Mouse (Mus musculus) forebrain, embryonic 10.5 days (tissue): ENCODE data around the gene Gabrb1. TPM values are rescaled to one million over a fixed set of nuclear protein-coding genes. Genes with fewer than 3 reads are reported as not detected.

ENCODE experiments used
- DNase-seq: peaks from one replicate; pipeline ENCODE4 v3.0.0-alpha.2; 2017; ENCODE audit warnings: low spot score; ENCODE audit errors: extremely low spot score
- H3K27ac ChIP-seq: fragments of 300-500 bp; sonication (generic); 2 replicates; pipeline ENCODE4 v1.5.1; 2016; ENCODE audit warnings: mild to moderate bottlenecking
- H3K27me3 ChIP-seq: fragments of 300-500 bp; sonication (generic); 2 replicates; pipeline ENCODE4 v1.6.1; 2016; ENCODE audit warnings: mild to moderate bottlenecking; ENCODE audit not compliant: poor library complexity, severe bottlenecking
- H3K36me3 ChIP-seq: fragments of 300-500 bp; sonication (generic); replicated peaks from 2 replicates; pipeline ENCODE4 v1.6.1; 2016; ENCODE audit warnings: mild to moderate bottlenecking, moderate library complexity
- H3K4me1 ChIP-seq: fragments of 300-500 bp; sonication (generic); 2 replicates; pipeline ENCODE4 v1.6.1; 2016
- H3K4me3 ChIP-seq: fragments of 300-500 bp; sonication (generic); 2 replicates; pipeline ENCODE4 v1.5.1; 2016; ENCODE audit warnings: mild to moderate bottlenecking, moderate library complexity
- H3K9me3 ChIP-seq: fragments of 300-500 bp; sonication (generic); 2 replicates; pipeline ENCODE4 v1.6.1; 2016; ENCODE audit warnings: mild to moderate bottlenecking, moderate library complexity
- WGBS: fragments of 180-500 bp; shearing (Covaris S2); methylation state at CpG from one replicate; pipeline ENCODE4 v1.1.7; 2016; 5-methylcytosine and 5-hydroxymethylcytosine counted together
- polyA plus RNA-seq: library from polyadenylated mRNA; unstranded; fragments of >200 nt; fragmentation: Nextera tagmentation; extraction: Ambion mirVana; gene quantifications from 2 replicates; pipeline ENCODE4 v1.2.1, GENCODE M21; 2016

The Gabrb1 gene
- polyA plus RNA-seq, 1 experiment from 2014 or later, result 0.25 TPM

DNA sequence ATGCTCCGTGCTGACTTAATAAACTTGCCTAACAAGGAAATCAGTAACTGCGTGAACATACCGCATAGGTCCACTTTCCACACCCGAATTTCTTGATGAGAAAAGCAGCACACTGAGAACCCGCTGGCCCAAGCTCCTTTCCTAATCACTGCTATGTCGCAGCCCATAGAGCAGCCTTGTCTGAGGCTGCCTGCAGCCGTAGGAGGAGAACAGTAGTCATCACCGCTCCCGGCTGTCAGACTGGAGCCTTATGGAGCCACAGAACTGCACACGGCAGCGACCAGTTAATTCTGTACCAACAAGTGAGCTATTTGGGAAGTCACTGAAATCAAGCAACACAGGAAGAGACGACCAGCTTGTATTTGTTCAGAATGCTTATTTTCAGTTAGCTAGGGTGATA is 500.8 kb downstream of the Gabrb1 start:
- Histone ChIP-seq H3K27me3 (no peaks in the 10 kb centered on the region), H3K4me1 (no peaks in the 10 kb centered on the region), H3K9me3 (no peaks in the 10 kb centered on the region), H3K36me3 (peaks cover 77% of the 10 kb centered on the region), H3K27ac (no peak overlapping the region), H3K4me3 (no peak overlapping the region)
- no peak for DNase-seq
- 95% methylated on average over 12 of the region's 12 CpGs for WGBS

DNA sequence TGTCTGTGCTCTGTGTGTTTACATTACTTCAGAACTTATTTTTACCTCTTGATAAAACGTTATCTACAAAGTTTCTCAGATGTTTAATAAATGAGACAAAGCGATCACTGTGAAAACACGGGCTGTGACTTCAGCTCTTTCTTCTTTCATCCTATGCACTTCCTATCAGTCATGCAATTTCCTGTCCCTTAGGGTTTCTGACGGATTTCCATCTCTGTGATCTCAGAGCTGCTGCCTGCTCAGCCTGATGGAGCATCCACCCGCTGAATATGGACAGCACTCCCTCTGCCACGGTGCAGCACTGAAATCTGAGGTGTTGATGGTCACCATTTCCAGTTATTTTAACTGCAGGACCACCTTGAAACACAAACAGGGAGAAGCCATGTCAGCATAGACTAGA is 501.6 kb downstream of the Gabrb1 start:
- H3K27ac ChIP-seq, result no peak overlapping the region
- peaks cover 82% of the 10 kb centered on the region for H3K36me3 ChIP-seq
- no peaks in the 10 kb centered on the region for H3K27me3 ChIP-seq
- 87% methylated on average over 6 of the region's 6 CpGs for WGBS
- no peak overlapping the region for H3K4me3 ChIP-seq
- no peaks in the 10 kb centered on the region for H3K9me3 ChIP-seq
- no peaks in the 10 kb centered on the region for H3K4me1 ChIP-seq
- DNase-seq, result no peak

DNA sequence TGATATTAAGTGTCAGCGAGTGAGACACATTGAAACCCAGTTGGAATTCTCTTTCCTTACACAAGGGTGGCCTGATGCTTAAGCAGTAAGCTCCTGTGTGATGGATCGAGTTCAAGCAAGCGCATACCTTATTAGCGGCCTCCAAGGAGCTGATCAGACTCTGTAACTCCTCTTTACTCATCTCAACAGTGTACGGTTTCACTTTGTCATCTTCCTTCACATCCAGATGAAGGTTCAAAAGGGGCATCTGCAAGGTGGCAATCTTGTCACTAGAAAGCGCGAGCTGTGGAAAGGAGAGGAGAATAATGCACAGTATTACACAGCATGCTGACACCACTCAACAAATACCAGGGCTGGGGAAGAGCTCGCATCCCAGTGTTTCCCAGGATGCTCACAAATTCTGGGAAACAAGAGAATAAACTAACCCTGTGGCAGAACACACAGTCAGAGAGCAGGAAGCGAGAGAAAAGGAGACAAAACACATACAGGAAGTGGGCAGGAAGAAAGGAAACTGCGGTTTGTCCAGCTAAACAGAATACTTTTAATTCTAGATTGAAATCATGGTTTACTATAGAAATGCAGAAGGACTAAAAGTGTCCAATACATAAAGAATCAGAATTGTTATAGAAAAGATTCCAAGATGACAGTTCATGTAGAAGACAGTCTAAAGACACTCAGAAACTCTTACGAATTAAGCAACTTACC is 503.0 kb downstream of the Gabrb1 start:
- no peak overlapping the region for H3K27ac ChIP-seq
- H3K27me3 ChIP-seq, result no peaks in the 10 kb centered on the region
- no peak overlapping the region for H3K4me3 ChIP-seq
- H3K4me1 ChIP-seq, result no peaks in the 10 kb centered on the region
- whole genome bisulfite sequencing, result 92% methylated on average over 11 of the region's 11 CpGs
- H3K36me3 ChIP-seq, result peaks cover 84% of the 10 kb centered on the region
- no peaks in the 10 kb centered on the region for H3K9me3 ChIP-seq
- no peak for DNase-seq

DNA sequence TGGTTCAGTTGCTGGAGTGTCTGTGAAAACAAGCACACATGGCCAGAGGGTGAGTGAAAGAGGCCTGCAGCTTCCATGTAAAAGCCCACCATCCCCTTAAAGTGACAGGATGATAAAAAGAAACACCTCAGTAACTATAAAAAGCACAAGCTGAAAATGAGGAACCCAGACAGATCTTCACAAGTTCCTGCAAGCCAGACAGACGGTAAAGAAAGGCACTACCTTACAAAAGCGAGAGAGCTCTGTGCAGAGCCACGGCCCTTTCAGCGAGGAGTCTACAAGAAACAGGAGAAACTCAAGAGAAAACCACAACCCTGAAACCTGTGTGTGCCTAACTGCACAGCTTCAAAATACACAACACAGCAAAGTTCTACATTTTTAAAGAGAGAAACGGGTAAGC is 504.9 kb downstream of the Gabrb1 start:
- WGBS, result 93% methylated on average over 5 of the region's 5 CpGs
- H3K27me3 ChIP-seq, result no peaks in the 10 kb centered on the region
- peaks cover 65% of the 10 kb centered on the region for H3K36me3 ChIP-seq
- no peak overlapping the region for H3K27ac ChIP-seq
- DNase-seq, result no peak
- peaks cover 14% of the 10 kb centered on the region for H3K4me1 ChIP-seq
- no peak overlapping the region for H3K4me3 ChIP-seq
- no peaks in the 10 kb centered on the region for H3K9me3 ChIP-seq

DNA sequence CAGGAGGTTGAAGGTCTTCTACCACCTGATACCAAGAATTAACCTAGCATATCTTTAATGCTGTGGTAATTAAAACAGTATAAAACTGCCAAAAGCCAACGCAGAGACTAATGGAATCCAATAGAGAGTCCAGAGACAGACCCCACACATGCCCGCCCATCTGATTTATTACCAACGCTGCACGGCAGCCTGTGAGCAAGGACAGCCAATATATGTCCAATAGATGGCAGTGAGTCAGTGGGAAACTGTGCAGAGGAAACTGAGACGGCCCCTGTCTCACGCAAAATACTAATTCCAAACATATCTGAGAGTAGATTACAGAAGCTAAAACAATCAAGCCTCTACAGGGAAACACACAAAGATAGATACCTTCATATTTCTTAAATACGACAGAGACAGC is 506.5 kb downstream of the Gabrb1 start:
- 92% methylated on average over 7 of the region's 7 CpGs for WGBS
- Histone ChIP-seq H3K36me3 (peaks cover 52% of the 10 kb centered on the region), H3K4me1 (peaks cover 14% of the 10 kb centered on the region), H3K27ac (no peak overlapping the region), H3K9me3 (no peaks in the 10 kb centered on the region), H3K27me3 (no peaks in the 10 kb centered on the region), H3K4me3 (no peak overlapping the region)
- DNase-seq, result no peak

DNA sequence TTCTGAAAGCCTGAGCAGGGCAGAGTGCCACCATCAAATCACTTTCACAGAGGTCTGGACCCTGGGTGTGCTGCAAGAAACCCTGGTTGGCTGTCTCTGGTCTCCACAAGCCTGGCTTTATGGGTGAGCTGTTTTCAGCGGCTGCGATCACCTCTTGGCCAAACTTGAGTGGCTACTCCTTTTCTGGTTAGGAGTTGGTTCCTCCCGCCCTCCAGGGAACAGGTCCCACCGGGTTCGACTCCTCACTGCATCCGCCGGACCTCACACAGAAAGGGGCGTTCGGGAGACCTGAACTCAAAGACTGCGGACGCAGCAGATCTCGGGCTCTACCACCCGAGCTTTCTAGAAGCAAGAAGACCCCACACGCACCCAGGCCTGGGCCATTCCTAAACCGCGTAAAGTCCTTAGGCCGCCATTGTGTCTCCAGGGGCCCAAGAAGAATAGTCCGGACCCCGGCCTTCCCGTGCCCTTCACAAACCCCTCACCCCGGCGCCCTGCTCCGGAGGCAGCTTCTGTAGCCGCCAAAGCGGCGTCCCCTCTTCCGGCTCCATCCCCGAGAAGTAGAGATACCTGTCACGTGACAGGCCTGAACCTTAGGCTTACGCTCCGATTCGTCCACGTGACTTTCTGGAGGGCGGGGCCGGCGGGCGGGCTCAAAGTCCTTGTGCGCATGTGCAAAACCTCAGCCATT is 509.8 kb downstream of the Gabrb1 start, which contains the start of gene Commd8:
Commd8 (minus strand) TSS at position 596 of the 691 bp plus-strand sequence.
- Histone ChIP-seq H3K27ac (peak within 1 kb of the TSS; percentile 93), H3K27me3 (no peaks in the 10 kb centered on the region), H3K4me3 (peak within 1 kb of the TSS; percentile 79), H3K9me3 (no peaks in the 10 kb centered on the region), H3K4me1 (peaks cover 14% of the 10 kb centered on the region), H3K36me3 (peaks cover 20% of the 10 kb centered on the region)
- peak; percentile 95 for DNase-seq
- WGBS, result under 1% methylated on average over 38 of the region's 38 CpGs

DNA sequence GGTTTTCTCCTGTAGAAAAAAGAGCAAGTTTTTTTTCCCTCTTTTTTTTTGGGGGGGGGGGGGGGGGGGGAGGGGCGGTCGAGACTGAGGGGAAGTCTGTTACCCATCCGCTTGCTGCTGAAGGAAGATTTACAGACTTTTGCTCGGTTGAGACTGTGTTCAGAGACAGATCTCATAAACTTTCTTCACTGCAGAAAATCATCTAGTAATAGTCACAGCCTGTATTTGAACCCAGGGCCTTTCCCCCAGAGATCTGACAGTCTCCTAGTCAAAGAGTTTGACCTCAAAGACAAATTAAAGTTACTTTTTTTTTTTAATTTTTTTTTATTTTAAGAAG is 510.3 kb downstream of the Gabrb1 start:
- Histone ChIP-seq H3K4me3 (peak overlapping the region; percentile 79), H3K27me3 (no peaks in the 10 kb centered on the region), H3K27ac (peak overlapping the region; percentile 93), H3K4me1 (peaks cover 14% of the 10 kb centered on the region), H3K9me3 (no peaks in the 10 kb centered on the region), H3K36me3 (peaks cover 17% of the 10 kb centered on the region)
- 0% methylated on average over 4 of the region's 4 CpGs for WGBS
- DNase-seq, result no peak

DNA sequence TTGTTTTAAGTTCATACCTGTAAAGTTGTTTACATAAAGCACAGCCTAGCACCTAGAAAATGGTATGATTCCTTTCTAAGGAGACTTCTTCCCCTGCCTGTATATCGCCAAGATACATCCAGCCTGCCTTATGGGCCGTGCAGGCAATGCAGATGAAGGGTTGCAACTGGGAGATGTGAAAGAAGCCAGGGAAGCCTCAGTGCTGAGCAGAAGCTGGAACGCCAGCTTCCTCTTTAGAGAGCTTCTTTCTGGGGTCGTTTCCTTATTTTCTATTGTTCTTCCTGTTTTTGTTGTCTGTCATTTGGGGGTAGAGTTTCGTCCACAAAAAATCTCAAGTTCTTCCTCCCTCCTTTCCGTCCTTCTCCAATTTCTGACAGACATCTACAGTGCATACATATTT is 512.2 kb downstream of the Gabrb1 start:
- no peak for DNase-seq
- H3K36me3 ChIP-seq, result peaks cover 7% of the 10 kb centered on the region
- H3K27me3 ChIP-seq, result no peaks in the 10 kb centered on the region
- no peaks in the 10 kb centered on the region for H3K9me3 ChIP-seq
- peaks cover 15% of the 10 kb centered on the region for H3K4me1 ChIP-seq
- H3K4me3 ChIP-seq, result no peak overlapping the region
- 77% methylated on average over 6 of the region's 6 CpGs for WGBS
- no peak overlapping the region for H3K27ac ChIP-seq

DNA sequence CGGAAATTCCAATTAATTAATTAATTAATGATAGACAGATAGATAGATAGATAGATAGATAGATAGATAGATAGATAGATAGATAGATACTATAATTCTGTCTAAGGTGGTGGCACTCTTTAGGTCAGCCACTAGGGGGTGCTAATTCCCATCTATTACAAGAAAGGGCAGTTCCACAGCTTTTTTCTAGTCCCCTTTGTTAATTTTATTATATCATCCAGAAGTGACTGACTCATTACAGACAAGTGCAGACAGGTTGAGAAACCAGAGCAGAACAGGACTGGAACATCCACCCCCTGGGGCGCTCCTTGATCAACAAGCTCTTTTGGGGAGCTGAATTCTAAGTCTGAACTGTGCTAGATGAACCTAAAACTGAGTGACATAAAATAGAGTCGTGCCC is 514.8 kb downstream of the Gabrb1 start:
- 36% methylated on average over 3 of the region's 3 CpGs for WGBS
- no peak overlapping the region for H3K4me3 ChIP-seq
- DNase-seq, result peak; percentile 25

DNA sequence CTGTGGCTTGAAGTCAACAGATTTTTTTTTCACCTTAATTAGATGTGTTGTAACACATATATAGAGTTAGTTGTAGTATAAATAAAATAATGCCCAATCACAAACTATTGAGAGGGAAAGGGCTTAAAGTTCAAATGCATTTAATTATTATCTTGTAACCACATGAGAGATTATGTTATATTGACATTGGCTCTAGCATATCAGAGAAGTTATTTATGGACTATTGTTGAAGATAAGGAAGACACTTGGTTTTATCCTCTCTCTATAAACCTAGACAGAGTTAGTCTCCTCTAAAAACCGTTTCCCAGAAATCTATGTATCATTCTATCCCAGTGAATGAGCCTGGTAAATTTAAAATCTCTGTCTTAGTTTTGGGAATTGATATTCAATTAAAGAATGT is 515.6 kb downstream of the Gabrb1 start:
- Histone ChIP-seq H3K4me1 (peaks cover 11% of the 10 kb centered on the region), H3K36me3 (no peaks in the 10 kb centered on the region), H3K27me3 (no peaks in the 10 kb centered on the region), H3K9me3 (no peaks in the 10 kb centered on the region), H3K27ac (no peak overlapping the region), H3K4me3 (no peak overlapping the region)
- DNase-seq, result no peak
- WGBS, result 88% methylated on average over 1 of the region's 1 CpGs

More for the DNA sequence above, 514.8 kb downstream of the Gabrb1 start:
- Histone ChIP-seq H3K4me1 (peaks cover 11% of the 10 kb centered on the region), H3K27ac (no peak overlapping the region), H3K27me3 (no peaks in the 10 kb centered on the region), H3K9me3 (no peaks in the 10 kb centered on the region), H3K36me3 (no peaks in the 10 kb centered on the region)

DNA sequence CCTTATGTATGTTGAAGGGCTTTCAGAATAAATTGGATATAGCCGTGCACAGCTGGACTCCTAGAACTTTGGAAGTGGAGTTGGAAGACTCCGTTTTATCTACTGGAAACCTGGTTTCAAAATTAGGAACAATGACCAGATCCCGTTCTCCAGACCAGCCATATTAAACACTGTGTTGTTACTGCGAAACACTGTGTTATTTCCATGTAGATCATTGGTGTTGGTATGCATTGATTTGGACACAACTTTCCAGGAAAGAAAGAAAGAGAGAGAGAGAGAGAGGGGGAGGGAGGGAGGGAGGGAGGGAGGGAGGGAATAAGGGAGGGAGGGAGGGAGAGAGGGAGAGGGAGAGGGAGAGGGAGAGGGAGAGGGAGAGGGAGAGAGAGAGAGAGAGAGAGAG is 517.1 kb downstream of the Gabrb1 start:
- H3K27ac ChIP-seq, result peak overlapping the region; percentile 67
- no peaks in the 10 kb centered on the region for H3K9me3 ChIP-seq
- WGBS, result 74% methylated on average over 4 of the region's 4 CpGs
- no peaks in the 10 kb centered on the region for H3K27me3 ChIP-seq
- peaks cover 16% of the 10 kb centered on the region for H3K4me1 ChIP-seq
- DNase-seq, result no peak
- peak overlapping the region; percentile 11; the same call in 1 of the 2 replicates for H3K4me3 ChIP-seq
- no peaks in the 10 kb centered on the region for H3K36me3 ChIP-seq

DNA sequence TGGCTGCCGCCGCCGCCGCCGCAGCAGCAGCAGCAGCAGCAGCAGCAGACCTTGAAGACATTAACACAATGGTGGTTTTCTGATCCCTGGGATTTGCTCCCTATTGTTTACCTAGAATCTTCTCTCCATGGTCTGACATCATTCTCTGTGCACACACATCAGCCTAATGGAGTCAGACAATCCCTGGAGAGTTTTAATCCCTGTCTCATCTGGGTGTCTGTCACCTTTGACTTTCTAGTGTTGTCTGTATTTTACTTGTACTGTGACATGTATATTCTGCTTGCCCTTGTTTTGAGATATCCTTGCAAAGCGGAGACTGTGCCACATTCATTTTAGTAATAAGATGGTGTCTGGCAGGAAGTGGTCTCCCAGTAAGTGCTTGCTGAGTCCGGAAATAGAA is 517.6 kb downstream of the Gabrb1 start:
- 21% methylated on average over 7 of the region's 7 CpGs for whole genome bisulfite sequencing
- H3K4me3 ChIP-seq, result peak overlapping the region; percentile 11; the same call in 1 of the 2 replicates
- no peaks in the 10 kb centered on the region for H3K9me3 ChIP-seq
- no peaks in the 10 kb centered on the region for H3K27me3 ChIP-seq
- H3K27ac ChIP-seq, result peak overlapping the region; percentile 67
- H3K4me1 ChIP-seq, result peaks cover 16% of the 10 kb centered on the region
- no peak for DNase-seq
- no peaks in the 10 kb centered on the region for H3K36me3 ChIP-seq

DNA sequence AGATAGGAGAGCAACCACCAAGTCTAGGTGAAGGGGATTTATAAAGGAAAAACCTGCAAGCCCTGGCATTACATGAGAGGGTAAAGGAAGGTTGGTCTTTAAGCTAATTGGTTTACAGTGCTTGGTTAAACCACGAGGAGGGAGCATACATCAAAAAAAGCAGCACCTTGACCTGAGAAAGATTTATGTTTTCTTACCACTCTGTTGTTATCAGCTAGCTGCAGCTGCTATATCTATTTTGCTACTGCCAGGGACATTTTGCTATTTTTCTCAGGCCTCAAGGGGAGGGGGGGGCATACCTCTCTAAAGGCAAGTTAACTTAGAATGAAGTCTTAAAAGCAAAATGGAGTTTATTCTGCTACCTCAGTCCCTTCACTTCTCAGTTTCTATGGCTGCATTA is 523.3 kb downstream of the Gabrb1 start:
- Histone ChIP-seq H3K27ac (no peak overlapping the region), H3K4me3 (no peak overlapping the region), H3K36me3 (no peaks in the 10 kb centered on the region), H3K4me1 (peaks cover 8% of the 10 kb centered on the region), H3K9me3 (no peaks in the 10 kb centered on the region), H3K27me3 (no peaks in the 10 kb centered on the region)
- DNase-seq, result no peak
- WGBS, result 61% methylated on average over 1 of the region's 1 CpGs
